Mouse (Mus musculus) testis, postnatal 10 days (tissue): ENCODE data around the gene Fntb.
A peak's percentile ranks its signal among the peaks of the same experiment; 100 is the strongest.

Source experiments
- DNase-seq: peaks from one replicate; pipeline ENCODE4 v3.0.0; 2021; ENCODE audit warnings: low spot score

Gene Fntb

DNA sequence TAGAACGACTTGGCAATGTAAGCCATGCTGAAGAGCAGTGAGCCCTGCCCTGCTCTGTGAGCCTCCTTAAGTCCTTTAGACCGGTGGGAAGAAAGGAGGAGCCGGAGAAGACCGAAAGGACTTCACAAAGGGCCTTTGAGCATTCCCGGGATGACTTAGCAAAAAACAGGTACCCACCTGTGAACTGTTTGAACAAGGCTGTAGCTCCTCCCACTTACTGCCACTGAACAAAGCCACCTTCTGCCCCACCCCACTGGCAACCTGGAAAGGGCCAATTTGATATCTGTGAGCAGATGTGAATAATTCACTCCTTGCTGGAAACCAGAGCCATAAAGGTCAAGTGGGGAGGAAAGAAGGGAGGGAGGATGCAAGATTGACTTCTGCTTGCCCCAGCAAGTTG, 30.0 kb downstream of the Fntb start, which contains the start of gene Gpx2:
Gene Gpx2, minus strand, starts transcription at position 205 of the 400 bp plus-strand sequence.
- DNase-seq: no peak

GRCm38 (mm10) chr12:76796938-76797539, 31.6 kb downstream of the Fntb start:
- DNase-seq: no peak

DNA sequence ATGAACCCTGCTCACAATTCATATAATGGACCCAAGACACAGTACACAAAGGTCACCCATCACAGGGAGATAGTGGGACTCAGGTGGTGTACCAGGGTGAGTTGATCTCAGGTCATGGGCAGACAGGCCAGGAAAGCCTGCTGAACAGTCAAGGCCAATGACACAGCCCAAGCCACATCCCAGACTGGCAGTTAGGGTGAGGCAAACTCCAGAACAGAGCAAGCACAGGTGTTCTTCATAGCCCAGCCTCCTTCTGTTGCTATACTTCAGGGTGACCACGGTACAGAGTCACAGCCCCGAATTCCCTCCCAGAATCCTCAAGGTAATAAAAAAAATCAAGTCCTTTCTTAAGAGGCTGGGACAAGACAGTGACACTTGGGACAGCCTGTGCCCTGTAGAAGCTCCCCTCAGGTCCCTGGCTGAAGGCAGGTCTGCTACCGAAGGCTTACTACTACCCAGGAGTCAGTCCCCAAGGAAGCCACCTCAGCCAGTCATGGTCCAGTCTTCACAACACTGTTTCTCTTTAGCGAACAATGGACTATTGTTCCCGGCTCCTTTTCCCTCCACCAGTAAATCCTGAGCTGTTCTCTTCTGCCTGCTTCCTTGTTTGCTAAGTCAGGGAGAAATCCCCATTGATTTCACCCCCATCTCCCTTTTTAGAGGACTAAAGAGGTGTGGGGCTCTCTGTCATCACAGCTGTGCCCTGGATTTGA, 32.8 kb downstream of the Fntb start:
- DNase-seq: no peak

DNA sequence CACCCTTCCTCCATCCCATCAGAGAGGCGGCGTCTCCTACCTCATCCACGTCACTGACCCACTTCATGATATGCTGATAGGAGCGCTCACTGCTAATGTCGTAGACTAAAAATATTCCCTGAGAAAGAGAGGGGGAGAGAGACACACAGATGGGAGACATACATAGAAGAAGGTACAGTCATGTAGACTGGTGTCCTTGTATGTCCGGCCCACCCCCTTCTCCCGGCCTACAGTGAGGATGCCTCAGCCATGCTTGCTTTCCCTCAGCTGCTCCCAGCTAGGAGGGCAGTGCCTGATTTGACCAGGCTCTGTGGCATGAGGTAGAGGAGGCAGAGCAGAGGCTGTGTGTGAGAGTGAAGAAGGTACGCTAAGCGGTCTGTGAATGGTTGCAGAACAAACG, 37.6 kb downstream of the Fntb start:
- DNase-seq: no peak

- DNase-seq: peak; percentile 63
These were observed 38.4 kb downstream of the Fntb start for GRCm38 (mm10) chr12:76803700-76804252.

DNA sequence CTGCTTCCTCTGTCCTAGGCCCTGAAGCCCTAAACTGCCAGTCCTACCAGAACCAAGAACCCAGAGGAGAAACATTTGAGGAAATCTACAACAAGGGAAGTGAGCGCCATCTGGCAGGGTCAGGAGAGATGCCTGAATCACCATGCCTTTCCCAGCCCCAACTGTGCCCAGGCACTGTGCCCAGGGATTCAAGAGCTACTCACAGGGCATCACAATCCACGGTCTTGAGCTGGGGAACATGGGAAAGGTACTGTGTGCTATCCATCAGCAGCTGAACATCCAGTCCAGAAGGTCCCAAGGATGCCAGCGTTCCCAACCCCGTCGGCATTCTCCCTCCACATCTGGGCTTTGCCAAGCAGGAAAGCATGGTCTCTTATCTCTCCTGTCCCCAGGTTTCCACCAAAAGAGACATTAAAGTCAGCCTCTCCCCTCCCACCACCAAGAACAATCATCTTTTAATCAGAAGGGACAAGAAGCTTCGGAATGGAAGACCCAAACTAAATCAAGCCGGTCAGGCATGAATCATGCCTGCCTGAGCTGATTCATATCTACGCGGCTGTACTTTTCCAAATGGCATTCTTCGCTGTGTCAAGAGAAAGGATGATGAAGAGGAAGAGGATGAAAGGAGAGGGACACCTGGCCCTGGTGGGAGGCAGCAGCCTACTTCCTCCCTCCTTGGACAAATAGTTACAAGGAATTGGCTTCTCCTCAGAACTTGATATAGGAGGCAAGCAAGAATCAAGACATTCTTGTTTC, 39.8 kb downstream of the Fntb start:
- no peak for DNase-seq

GRCm38 (mm10) chr12:76807796-76808195, 42.4 kb downstream of the Fntb start:
- DNase-seq: no peak

- DNase-seq: no peak
These were observed 45.1 kb downstream of the Fntb start for GRCm38 (mm10) chr12:76810491-76810890.

- no peak for DNase-seq
These were observed 45.6 kb downstream of the Fntb start for GRCm38 (mm10) chr12:76811006-76811405.

GRCm38 (mm10) chr12:76813543-76813942, 48.2 kb downstream of the Fntb start:
- DNase-seq: no peak

- no peak for DNase-seq
These were observed 48.7 kb downstream of the Fntb start for GRCm38 (mm10) chr12:76814120-76814519.

- DNase-seq: no peak
These were observed 51.3 kb downstream of the Fntb start for GRCm38 (mm10) chr12:76816720-76817119.

GRCm38 (mm10) chr12:76817176-76817575, 51.8 kb downstream of the Fntb start:
- DNase-seq: no peak

- DNase-seq: no peak
These were observed 52.7 kb downstream of the Fntb start for GRCm38 (mm10) chr12:76818120-76818519.

DNA sequence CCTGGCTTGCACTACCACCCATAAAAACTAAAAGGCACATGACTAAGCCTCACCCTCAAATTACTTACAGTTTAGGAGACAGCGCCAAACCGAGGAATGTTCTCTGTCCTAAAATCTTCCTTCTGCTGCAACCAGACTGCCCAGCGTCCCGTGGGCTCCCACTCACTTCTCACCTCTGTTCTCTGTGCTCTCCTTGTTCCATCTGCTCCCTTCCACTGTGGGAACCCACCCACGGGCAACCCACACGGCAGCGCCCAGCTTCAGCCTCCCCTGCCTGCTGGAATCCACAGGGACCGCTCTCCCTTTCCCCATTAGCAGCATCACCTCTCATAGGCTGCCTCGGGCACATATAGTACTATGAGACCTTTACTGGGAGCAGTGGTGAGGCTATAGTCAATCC, 53.5 kb downstream of the Fntb start:
- DNase-seq: no peak

DNA sequence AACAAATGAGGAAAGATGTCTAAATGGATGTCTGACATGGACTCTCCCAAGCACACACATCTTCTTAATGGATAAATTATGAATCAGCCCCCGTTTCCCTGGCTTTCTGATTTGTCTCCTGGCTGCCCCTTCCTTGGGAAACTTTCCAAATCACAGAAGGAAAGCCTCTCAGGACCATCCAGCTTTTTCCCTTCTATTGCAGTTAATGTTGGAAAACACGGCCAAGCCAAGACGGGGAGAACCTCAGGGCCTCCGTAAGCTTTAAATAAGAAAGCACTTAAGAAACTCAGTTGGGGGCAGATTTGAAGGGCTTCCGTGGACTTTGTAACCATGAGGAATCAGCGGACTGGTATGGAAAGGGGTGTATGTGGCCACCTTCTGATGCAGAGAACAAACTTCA, 54.4 kb downstream of the Fntb start:
- no peak for DNase-seq

DNA sequence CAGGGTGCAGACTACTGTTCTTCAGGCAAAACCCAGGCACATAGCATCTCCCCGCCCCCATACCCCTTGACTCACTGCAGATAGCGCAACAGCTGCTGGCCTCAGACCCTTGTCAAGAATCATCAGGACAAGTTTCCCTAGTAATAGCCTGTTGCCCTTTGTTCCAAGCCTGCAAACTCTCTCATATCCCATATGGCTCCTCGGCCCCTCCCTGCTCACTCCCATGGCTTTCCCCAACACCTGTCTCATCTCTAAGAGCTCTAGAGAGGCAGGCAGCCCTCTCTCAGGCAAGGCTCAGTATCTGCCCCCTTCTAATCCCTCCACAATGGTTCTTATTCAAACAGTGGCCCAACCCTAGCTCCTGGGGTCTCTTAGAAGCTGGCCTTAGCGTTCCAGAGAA, 55.2 kb downstream of the Fntb start:
- no peak for DNase-seq

- no peak for DNase-seq
These were observed 56.7 kb downstream of the Fntb start for GRCm38 (mm10) chr12:76822002-76822650.

- no peak for DNase-seq
These were observed 57.3 kb downstream of the Fntb start, which contains the start of gene Rab15 for GRCm38 (mm10) chr12:76822651-76823041. Gene Rab15 (minus strand): TSS chr12:76822908.

DNA sequence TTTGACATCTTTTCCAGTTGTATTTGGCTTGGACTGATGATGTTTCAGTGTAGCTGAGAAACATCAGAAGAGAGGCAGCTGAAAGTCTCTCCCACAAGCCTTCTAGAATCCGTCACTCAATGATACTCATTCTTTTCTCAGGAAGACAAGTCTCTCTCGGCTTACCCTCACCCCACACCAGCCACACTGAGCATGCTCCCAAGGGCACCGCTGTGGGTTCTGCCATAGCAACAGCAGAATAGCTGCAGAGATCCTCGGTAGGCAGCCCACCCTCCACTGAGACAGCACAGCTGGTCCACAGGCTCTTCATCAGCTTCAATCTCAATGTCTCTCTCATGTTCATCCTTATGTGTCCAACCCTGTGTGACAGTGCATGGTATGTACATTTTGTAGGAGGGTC, 59.9 kb downstream of the Fntb start:
- no peak for DNase-seq

- DNase-seq: no peak
These were observed 67.3 kb downstream of the Fntb start for GRCm38 (mm10) chr12:76832704-76833103.
